Mouse (Mus musculus) MEL (cell line): ENCODE measurements around the gene Tnfrsf1a. TPM values are rescaled to one million over a fixed set of nuclear protein-coding genes. Genes with fewer than 3 reads are reported as not detected.
A peak's percentile ranks its signal among the peaks of the same experiment; 100 is the strongest.

ENCODE experiments used
- DNase-seq: peaks from one replicate; pipeline ENCODE4 v3.0.0; 2011; ENCODE audit warnings: low read depth, low spot score
- H3K27ac ChIP-seq: 2 replicates; pipeline ENCODE4 v1.5.1; 2012; ENCODE audit warnings: low read depth, mild to moderate bottlenecking, control low read depth, low read length, moderate library complexity; ENCODE audit not compliant: control insufficient read depth
- H3K27me3 ChIP-seq, 2 experiments: fragments of 150-350 bp in 1 of 2; sonication (generic) in 1 of 2; 2 replicates each; pipeline ENCODE4 v1.6.1; 2012; ENCODE audit warnings: low read length in 2 of 2, mild to moderate bottlenecking in 2 of 2, improper control_type of control experiment in 1 of 2, moderate library complexity in 1 of 2; ENCODE audit not compliant: insufficient read depth in 2 of 2, control insufficient read depth in 1 of 2
- H3K36me3 ChIP-seq, 2 experiments: 2 replicates each; pipeline ENCODE4 v1.6.1; 2012 to 2014; ENCODE audit warnings: low read length in 2 of 2, improper control_type of control experiment in 1 of 2, inconsistent platforms in 1 of 2, mild to moderate bottlenecking in 1 of 2; ENCODE audit not compliant: insufficient read depth in 2 of 2, control insufficient read depth in 1 of 2
- H3K4me1 ChIP-seq, 2 experiments: fragments of 150-350 bp in 1 of 2; sonication (generic) in 1 of 2; 2 replicates each; pipeline ENCODE4 v1.6.1; 2012; ENCODE audit warnings: low read length in 2 of 2, improper control_type of control experiment in 1 of 2, mild to moderate bottlenecking in 1 of 2; ENCODE audit not compliant: insufficient read depth in 2 of 2, control insufficient read depth in 1 of 2
- H3K4me3 ChIP-seq, 2 experiments: fragments of 150-350 bp in 1 of 2; sonication (generic) in 1 of 2; 2 replicates each; pipeline ENCODE4 v1.5.1; 2012; ENCODE audit warnings: low read depth in 2 of 2, low read length in 2 of 2, mild to moderate bottlenecking in 2 of 2, moderate library complexity in 2 of 2, control low read depth in 1 of 2, improper control_type of control experiment in 1 of 2; ENCODE audit not compliant: control insufficient read depth in 1 of 2, insufficient read depth in 1 of 2
- H3K79me2 ChIP-seq: 2 replicates; pipeline ENCODE4 v1.6.1; 2012; ENCODE audit warnings: mild to moderate bottlenecking, low read length, moderate library complexity; ENCODE audit not compliant: control insufficient read depth, poor library complexity, insufficient read depth
- H3K9ac ChIP-seq: 2 replicates; pipeline ENCODE4 v1.6.1; 2012; ENCODE audit warnings: low read depth, mild to moderate bottlenecking, control low read depth, low read length, moderate library complexity; ENCODE audit not compliant: control insufficient read depth, poor library complexity, severe bottlenecking
- H3K9me3 ChIP-seq: fragments of 150-350 bp; sonication (generic); replicated peaks from 2 replicates; pipeline ENCODE4 v1.6.1; 2012; ENCODE audit warnings: mild to moderate bottlenecking, low read length, improper control_type of control experiment, moderate library complexity; ENCODE audit not compliant: insufficient read depth
- BHLHE40 ChIP-seq: IDR thresholded peaks from 2 replicates; pipeline ENCODE4 v1.6.1; 2012; ENCODE audit warnings: low read depth, mild to moderate bottlenecking, inconsistent platforms, low read length, improper control_type of control experiment, borderline replicate concordance
- CHD2 ChIP-seq: IDR thresholded peaks from 2 replicates; pipeline ENCODE4 v1.6.1; 2011; ENCODE audit warnings: low read length, improper control_type of control experiment
- CTCF ChIP-seq, 3 experiments: IDR thresholded peaks in 2 of 3; conservative IDR thresholded peaks in 1 of 3; 2 replicates each; pipeline ENCODE4 v1.5.1; 2011 to 2012; ENCODE audit warnings: low read length in 3 of 3, low read depth in 2 of 3, mild to moderate bottlenecking in 2 of 3, improper control_type of control experiment in 1 of 3, inconsistent platforms in 1 of 3, mixed read lengths in 1 of 3, moderate library complexity in 1 of 3; ENCODE audit not compliant: control insufficient read depth in 1 of 3, insufficient read depth in 1 of 3, poor library complexity in 1 of 3, severe bottlenecking in 1 of 3
- ELF1 ChIP-seq: IDR thresholded peaks from 2 replicates; pipeline ENCODE4 v1.6.1; 2014; ENCODE audit warnings: low read depth, mild to moderate bottlenecking, inconsistent platforms, low read length, improper control_type of control experiment, moderate library complexity
- HCFC1 ChIP-seq: IDR thresholded peaks from 2 replicates; pipeline ENCODE4 v1.6.1; 2012; ENCODE audit warnings: low read depth, mild to moderate bottlenecking, inconsistent platforms, low read length, improper control_type of control experiment, moderate library complexity
- KAT2A ChIP-seq: conservative IDR thresholded peaks from 2 replicates; pipeline ENCODE4 v1.6.1; 2012; ENCODE audit warnings: low read depth, low read length, improper control_type of control experiment, inconsistent platforms
- MEF2A ChIP-seq: IDR thresholded peaks from 2 replicates; pipeline ENCODE4 v1.6.1; 2014; ENCODE audit warnings: low read depth, mild to moderate bottlenecking, inconsistent platforms, low read length, improper control_type of control experiment; ENCODE audit not compliant: poor library complexity, insufficient replicate concordance, severe bottlenecking; ENCODE audit errors: extremely low read depth
- MXI1 ChIP-seq: IDR thresholded peaks from 2 replicates; pipeline ENCODE4 v1.6.1; 2011; ENCODE audit warnings: mild to moderate bottlenecking, low read depth, low read length, improper control_type of control experiment
- MYC ChIP-seq: IDR thresholded peaks from 2 replicates; pipeline ENCODE4 v1.6.1; 2011; ENCODE audit warnings: low read depth, mild to moderate bottlenecking, low read length, improper control_type of control experiment, moderate library complexity
- NELFE ChIP-seq: IDR thresholded peaks from 2 replicates; pipeline ENCODE4 v1.6.1; 2011; ENCODE audit warnings: low read depth, low read length, improper control_type of control experiment
- POLR2A ChIP-seq, 2 experiments: IDR thresholded peaks; 2 replicates each; pipeline ENCODE4 v1.6.1; 2011 to 2012; ENCODE audit warnings: low read length in 2 of 2, mild to moderate bottlenecking in 2 of 2, control low read depth in 1 of 2, improper control_type of control experiment in 1 of 2, low read depth in 1 of 2, moderate library complexity in 1 of 2; ENCODE audit not compliant: control insufficient read depth in 1 of 2, insufficient read depth in 1 of 2, poor library complexity in 1 of 2
- POLR2AphosphoS2 ChIP-seq: IDR thresholded peaks from 2 replicates; pipeline ENCODE4 v1.6.1; 2011; ENCODE audit warnings: low read length, improper control_type of control experiment
- POLR2AphosphoS5 ChIP-seq: IDR thresholded peaks from 2 replicates; pipeline ENCODE4 v1.6.1; 2012; ENCODE audit warnings: low read depth, borderline replicate concordance, mild to moderate bottlenecking, inconsistent platforms, low read length, moderate library complexity, mixed read lengths
- RAD21 ChIP-seq: IDR thresholded peaks from 2 replicates; pipeline ENCODE4 v1.6.1; 2011; ENCODE audit warnings: mild to moderate bottlenecking, low read depth, low read length, improper control_type of control experiment
- RCOR1 ChIP-seq: IDR thresholded peaks from 2 replicates; pipeline ENCODE4 v1.6.1; 2012; ENCODE audit warnings: low read depth, mild to moderate bottlenecking, inconsistent platforms, low read length, improper control_type of control experiment
- SIN3A ChIP-seq: IDR thresholded peaks from 2 replicates; pipeline ENCODE4 v1.6.1; 2012; ENCODE audit warnings: low read length, improper control_type of control experiment, inconsistent platforms
- SMC3 ChIP-seq: IDR thresholded peaks from 2 replicates; pipeline ENCODE4 v1.6.1; 2011; ENCODE audit warnings: low read depth, low read length, improper control_type of control experiment
- TAL1 ChIP-seq: IDR thresholded peaks from 2 replicates; pipeline ENCODE4 v1.6.1; 2012; ENCODE audit warnings: mild to moderate bottlenecking, inconsistent platforms, low read length, moderate library complexity, mixed read lengths
- ZKSCAN1 ChIP-seq: IDR thresholded peaks from 2 replicates; pipeline ENCODE4 v1.6.1; 2012; ENCODE audit warnings: low read depth, mild to moderate bottlenecking, inconsistent platforms, low read length, improper control_type of control experiment, moderate library complexity
- ZNF384 ChIP-seq: IDR thresholded peaks from 2 replicates; pipeline ENCODE4 v1.6.1; 2012; ENCODE audit warnings: low read depth, mild to moderate bottlenecking, inconsistent platforms, low read length, improper control_type of control experiment
- polyA plus RNA-seq, 2 experiments: library from polyadenylated mRNA; stranded (reverse) in 1 of 2; unstranded in 1 of 2; fragments of >175 nt in 1 of 2; fragments of >200 nt in 1 of 2; gene quantifications; 2 replicates each; pipeline versions ENCODE4 v1.2.1 to v1.2.4; 2012; ENCODE audit warnings: low replicate concordance in 2 of 2, low read depth in 1 of 2; ENCODE audit not compliant: insufficient read length in 2 of 2, insufficient read depth in 1 of 2, missing spikeins in 1 of 2
- total RNA-seq: library from RNA; depleted of rRNA; stranded (reverse); fragments of 300-350 nt; gene quantifications from 2 replicates; pipeline ENCODE4 v1.2.3, GENCODE M21; 2012

The Tnfrsf1a gene
- total and polyA plus RNA-seq, 3 experiments, result 22.0 to 43.4 TPM; not detected in 1

DNA sequence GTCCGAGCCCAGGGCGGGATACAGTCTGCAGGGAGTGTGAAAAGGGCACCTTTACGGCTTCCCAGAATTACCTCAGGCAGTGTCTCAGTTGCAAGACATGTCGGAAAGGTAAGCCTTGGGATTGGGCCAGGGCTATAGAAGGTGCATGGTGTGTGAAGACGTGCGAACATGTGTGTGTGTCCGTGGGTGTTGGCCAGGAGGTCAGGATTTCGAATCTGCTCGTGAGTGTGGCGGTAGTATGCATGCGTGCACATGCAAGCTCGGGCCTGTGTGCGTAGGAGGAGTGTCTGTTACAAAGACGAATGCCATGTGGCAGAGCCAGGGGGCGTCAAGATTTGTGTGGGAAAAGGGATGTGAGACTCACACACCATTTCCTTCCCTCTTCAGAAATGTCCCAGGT is 8.2 kb downstream of the Tnfrsf1a start:
- Histone ChIP-seq H3K79me2 (0 out of 2 replicates have a peak, but pooled peaks cover 3% of the 10 kb centered on the region), H3K4me3 (no peak overlapping the region), H3K4me1 (peaks cover 7 to 29% of the 10 kb centered on the region in 2 experiments), H3K27me3 (no peaks in the 10 kb centered on the region), H3K27ac (no peak overlapping the region), H3K9me3 (no peaks in the 10 kb centered on the region), H3K9ac (no peak overlapping the region), H3K36me3 (peaks cover 2 to 24% of the 10 kb centered on the region in 2 experiments; a peak in 3 of 4 replicates)
- TF ChIP-seq CHD2 (no peak), POLR2A (IDR thresholded peaks at IDR 0.05; ENCODE audit: control insufficient read depth in 1 of 2, insufficient read depth in 1 of 2, low read depth in 1 of 2, low read length in 2 of 2, poor library complexity in 1 of 2) (no peak), ZNF384 (no peak), MXI1 (no peak), CTCF (IDR thresholded peaks at IDR 0.05 in 2 of 3, conservative IDR thresholded peaks at IDR 0.05 in 1 of 3; ENCODE audit: control insufficient read depth in 1 of 3, insufficient read depth in 1 of 3, low read depth in 2 of 3, low read length in 3 of 3, poor library complexity in 1 of 3, severe bottlenecking in 1 of 3) (no peak), BHLHE40 (no peak), RAD21 (no peak), TAL1 (no peak), SMC3 (no peak), MEF2A (no peak), ELF1 (no peak), NELFE (no peak), RCOR1 (no peak), SIN3A (no peak), POLR2AphosphoS2 (no peak), POLR2AphosphoS5 (no peak), KAT2A (no peak), MYC (no peak), ZKSCAN1 (no peak)
- DNase-seq, result no peak

DNA sequence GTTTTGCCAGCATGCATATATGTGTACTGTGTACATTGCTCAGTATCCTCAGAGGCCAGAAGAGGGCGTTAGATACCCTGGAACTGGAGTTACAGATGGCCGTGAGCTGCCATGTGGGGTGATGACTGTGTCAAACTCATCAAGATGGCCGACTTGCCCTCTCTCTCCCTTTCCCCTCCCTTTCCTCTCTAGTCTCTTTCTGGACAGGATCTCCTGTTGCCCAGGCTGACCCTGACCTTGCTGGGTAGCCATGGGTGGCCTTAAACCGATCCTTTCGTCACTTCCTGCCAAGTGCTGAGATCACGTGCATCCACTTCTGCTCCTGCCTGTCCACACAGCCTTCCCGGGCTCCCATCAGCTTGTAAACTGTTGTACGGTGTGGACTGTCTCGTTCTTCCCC is 10.8 kb downstream of the Tnfrsf1a start:
- peaks cover 2 to 5% of the 10 kb centered on the region in 2 experiments; a peak in 3 of 4 replicates for H3K36me3 ChIP-seq
- no peak for TF ChIP-seq POLR2AphosphoS5
- TF ChIP-seq NELFE, result no peak
- TF ChIP-seq HCFC1, result no peak
- TF ChIP-seq CTCF (IDR thresholded peaks at IDR 0.05 in 2 of 3, conservative IDR thresholded peaks at IDR 0.05 in 1 of 3; ENCODE audit: control insufficient read depth in 1 of 3, insufficient read depth in 1 of 3, low read depth in 2 of 3, low read length in 3 of 3, poor library complexity in 1 of 3, severe bottlenecking in 1 of 3), result peak in 2 of 3 experiments; percentile 4 to 13; a peak in 2 of 6 replicates
- TF ChIP-seq, all 39 proteins: peak for 1
- peak; percentile 28 for DNase-seq
- no peaks in the 10 kb centered on the region for H3K9me3 ChIP-seq
- no peak overlapping the region for H3K4me3 ChIP-seq
- no peaks in the 10 kb centered on the region for H3K27me3 ChIP-seq
- H3K27ac ChIP-seq, result no peak overlapping the region
- H3K9ac ChIP-seq, result no peak overlapping the region
- no peaks in the 10 kb centered on the region for H3K79me2 ChIP-seq
- peaks cover 2 to 4% of the 10 kb centered on the region in 2 experiments for H3K4me1 ChIP-seq
